In genomic region chr7:119959491-119959890, GRCm38 (mm10) we compare ENCODE assay signal across 23 mouse cellular contexts.
A peak's percentile ranks its signal among the peaks of the same experiment; 100 is the strongest.
DNase-seq lines count a peak whose midpoint lies in the region; ATAC-seq and TF ChIP-seq lines count a peak whose summit lies in the region.
"Had no signal": no experiment of that assay in that cellular context is flagged by ENCODE, and none has a peak within 500 bp of the region (broad histone marks: within the 10 kb centered on the region; RNA-seq: fewer than 3 reads in every experiment).

No protein-coding gene starts in this region.

- WGBS in intestine, postnatal 0 days = 32% methylated on average over 4 of the region's 4 CpGs

- no peak overlapping the region for H3K9ac ChIP-seq in intestine, postnatal 0 days (ENCODE audit: low read depth, low read length)
- H3K9ac ChIP-seq: forebrain, embryonic 13.5 days; forebrain, postnatal 0 days; heart, embryonic 12.5 days; heart, embryonic 15.5 days; hindbrain, embryonic 13.5 days had no signal

- TF ChIP-seq CTCF in intestine, postnatal 0 days (IDR thresholded peaks at IDR 0.05; ENCODE audit: low read depth) = no peak

- no peak overlapping the region for H3K27ac ChIP-seq in intestine, postnatal 0 days (ENCODE audit: low read depth, low read length)
- H3K27ac ChIP-seq: forebrain, embryonic 10.5 days; forebrain, embryonic 13.5 days; heart, embryonic 15.5 days; hindbrain, embryonic 10.5 days; hindbrain, embryonic 13.5 days had no signal

- no peak overlapping the region for H3K4me3 ChIP-seq in intestine, postnatal 0 days (ENCODE audit: low read depth, low read length)
- H3K4me3 ChIP-seq: forebrain, embryonic 10.5 days; forebrain, embryonic 13.5 days; heart, embryonic 12.5 days; heart, embryonic 15.5 days; hindbrain, embryonic 10.5 days; hindbrain, embryonic 13.5 days had no signal

- no peaks in the 10 kb centered on the region for H3K9me3 ChIP-seq in intestine, postnatal 0 days (ENCODE audit: control insufficient read depth)
- H3K9me3 ChIP-seq: forebrain, embryonic 10.5 days; forebrain, embryonic 13.5 days; heart, embryonic 12.5 days; heart, embryonic 15.5 days; hindbrain, embryonic 10.5 days; hindbrain, embryonic 13.5 days had no signal

- peak; percentile 8 for DNase-seq in adrenal gland, postnatal 10 days
- DNase-seq in adrenal gland, adult 18-20 months (ENCODE audit: low spot score in 2 of 2) = no peak
- peak; percentile 8 for DNase-seq in 3134 (ENCODE audit: extremely low read depth, insufficient read length, low spot score)
- DNase-seq in gonadal fat pad, adult 2 months (ENCODE audit: low read depth) = peak; percentile 28
- DNase-seq in layer of hippocampus, postnatal 10 days (ENCODE audit: low spot score in 2 of 2) = no peak
- DNase-seq in cerebellum, adult 11-12 months = no peak
- no peak for DNase-seq in layer of hippocampus, adult 9-11 months
- DNase-seq: adrenal gland, adult 8-10 months; cerebellum, adult 11 months; cerebellum, adult 8-10 months; cerebellum, postnatal 36 days; forebrain, postnatal 0 days; gastrocnemius, postnatal 10 days; heart, postnatal 10 days had no signal

- peak; percentile 66 for ATAC-seq in intestine, postnatal 0 days
- ATAC-seq: CD4-positive, CD25-positive, alpha-beta regulatory T cell, adult 4 months; forebrain, embryonic 13.5 days; forebrain, postnatal 0 days; hindbrain, embryonic 16.5 days had no signal

- H3K4me2 ChIP-seq in intestine, postnatal 0 days (replicated peaks; ENCODE audit: low read depth) = no peak overlapping the region
- H3K4me2 ChIP-seq: forebrain, embryonic 13.5 days; heart, embryonic 12.5 days; heart, embryonic 15.5 days; hindbrain, embryonic 13.5 days had no signal

- no peaks in the 10 kb centered on the region for H3K4me1 ChIP-seq in intestine, postnatal 0 days (replicated peaks; ENCODE audit: control insufficient read depth, insufficient read depth, low read length)
- H3K4me1 ChIP-seq: forebrain, embryonic 10.5 days; forebrain, embryonic 13.5 days; hindbrain, embryonic 10.5 days; hindbrain, embryonic 13.5 days had no signal

- no peaks in the 10 kb centered on the region for H3K36me3 ChIP-seq in intestine, postnatal 0 days (ENCODE audit: control insufficient read depth, insufficient read depth)
- H3K36me3 ChIP-seq: forebrain, embryonic 10.5 days; heart, embryonic 12.5 days; heart, embryonic 15.5 days; hindbrain, embryonic 10.5 days; hindbrain, embryonic 13.5 days had no signal

- H3K27me3 ChIP-seq in intestine, postnatal 0 days (replicated peaks; ENCODE audit: control insufficient read depth, insufficient read depth, low read length) = no peaks in the 10 kb centered on the region
- H3K27me3 ChIP-seq: forebrain, embryonic 13.5 days; heart, embryonic 12.5 days; heart, embryonic 15.5 days; hindbrain, embryonic 13.5 days had no signal

Comparison
In these comparisons a context has a peak if more than half of its experiments do, and no peak if none do; other contexts are left out.
1. DNase-seq: peak in adrenal gland, postnatal 10 days (single experiment), 3134 (single experiment) and gonadal fat pad, adult 2 months (single experiment); none in adrenal gland, adult 18-20 months (0 of 2), layer of hippocampus, postnatal 10 days (0 of 2), cerebellum, adult 11-12 months (single experiment) and layer of hippocampus, adult 9-11 months (single experiment).